12 mouse cellular contexts compared by ENCODE assay signal in the genomic region with DNA sequence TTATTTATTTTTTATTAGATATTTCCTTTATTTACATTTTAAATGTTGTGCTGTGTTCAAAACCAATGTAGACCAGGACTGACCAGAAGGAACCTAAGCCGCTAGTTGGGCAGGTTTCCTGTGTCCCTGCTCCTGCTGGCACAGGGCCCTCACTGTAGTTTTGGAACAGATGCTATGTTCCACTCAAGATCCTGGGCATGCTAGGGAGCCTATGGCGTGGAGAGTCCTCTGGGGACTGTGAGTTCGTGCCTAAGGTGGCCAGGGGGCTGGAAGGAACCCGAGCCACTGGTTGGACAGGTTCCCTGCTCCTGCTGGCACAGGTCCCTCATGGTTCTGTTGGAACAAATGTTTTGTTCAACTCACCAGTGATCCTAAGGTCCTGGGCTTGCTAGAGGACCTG. TPM values are rescaled to one million over a fixed set of nuclear protein-coding genes. Genes with fewer than 3 reads are reported as not detected.
DNase-seq lines count a peak whose midpoint lies in the region; ATAC-seq lines count a peak whose summit lies in the region.
"Had no signal": no experiment of that assay in that cellular context is flagged by ENCODE, and none has a peak within 500 bp of the region (broad histone marks: within the 10 kb centered on the region; RNA-seq: fewer than 3 reads in every experiment).

No protein-coding gene starts in this region.

- ATAC-seq in megakaryocyte progenitor cell, adult 5-6 weeks (replicated peaks; ENCODE audit: poor library complexity): no peak
- ATAC-seq: midbrain, embryonic 13.5 days had no signal

- intact Hi-C loops in left cerebral cortex, postnatal 4 days (cut with DNase I): no loop called here
- intact Hi-C loops in left cerebral cortex, postnatal 25 days (cut with DNase I): no loop called here

- peak; percentile 73 for DNase-seq in adrenal gland, postnatal 10 days
- no peak for DNase-seq in adrenal gland, adult 8-10 months
- DNase-seq in left cerebral cortex, postnatal 4 days: peak; percentile 3
- DNase-seq in left cerebral cortex, adult 11 months (ENCODE audit: low spot score): no peak
- DNase-seq in cerebellum, adult 8-10 months: peak; percentile 86
- DNase-seq in ovary, postnatal 14 days (ENCODE audit: low spot score): no peak
- DNase-seq in left cerebral cortex, postnatal 25 days (ENCODE audit: low spot score in 2 of 2): no peak
- DNase-seq: gastrocnemius, adult 2 months; kidney, adult 8-10 months; thymus, postnatal 25 days had no signal

RNA-seq across cellular contexts. Expression of a gene that starts 35.8 kb away (rescaled TPM):
- total RNA-seq in adrenal gland, postnatal 10 days (2021): 1 to 10 TPM; 1.8 to 2.8 TPM
- total RNA-seq in adrenal gland, adult 8-10 months (2022): 1 to 10 TPM; 1.5 to 3.8 (median 2.7) TPM
- 10 to 100 TPM; 31.9 to 36.7 TPM for total RNA-seq in left cerebral cortex, postnatal 4 days (2021)
- total RNA-seq in megakaryocyte progenitor cell, adult 5-6 weeks (2015): 71.7 and 78.7 TPM in 2 replicates
- total RNA-seq in megakaryocyte progenitor cell, adult 5-6 weeks (2017): 68.6 and 87.1 TPM in 2 replicates
- 10 to 100 TPM; 35.3 to 59.5 TPM for total RNA-seq in left cerebral cortex, postnatal 25 days (2021)

Comparison
In these comparisons a context has a peak if more than half of its experiments do, and no peak if none do; other contexts are left out.
1. DNase-seq: peak in adrenal gland, postnatal 10 days (single experiment), left cerebral cortex, postnatal 4 days (single experiment) and cerebellum, adult 8-10 months (single experiment); none in adrenal gland, adult 8-10 months (single experiment), left cerebral cortex, adult 11 months (single experiment), ovary, postnatal 14 days (single experiment) and left cerebral cortex, postnatal 25 days (0 of 2).
2. RNA of a gene that starts 35.8 kb away (total RNA-seq): 68.6 to 87.1 TPM in megakaryocyte progenitor cell, adult 5-6 weeks, 35.3 to 59.5 TPM in left cerebral cortex, postnatal 25 days and 31.9 to 36.7 TPM in left cerebral cortex, postnatal 4 days; 1.5 to 3.8 TPM in adrenal gland, adult 8-10 months and 1.8 to 2.8 TPM in adrenal gland, postnatal 10 days; every median in the first group is over 4 times any median in the second.